Mouse (Mus musculus) spleen, embryonic (tissue): ENCODE measurements around the gene Aqp3.

ENCODE experiments used
- CTCF ChIA-PET: fragments of 350-600 bp; sonication (Branson Sonifier 250); formaldehyde crosslinking; loops from one replicate; lab custom pipeline; 2022; lab: Charles Lee

Gene Aqp3

DNA sequence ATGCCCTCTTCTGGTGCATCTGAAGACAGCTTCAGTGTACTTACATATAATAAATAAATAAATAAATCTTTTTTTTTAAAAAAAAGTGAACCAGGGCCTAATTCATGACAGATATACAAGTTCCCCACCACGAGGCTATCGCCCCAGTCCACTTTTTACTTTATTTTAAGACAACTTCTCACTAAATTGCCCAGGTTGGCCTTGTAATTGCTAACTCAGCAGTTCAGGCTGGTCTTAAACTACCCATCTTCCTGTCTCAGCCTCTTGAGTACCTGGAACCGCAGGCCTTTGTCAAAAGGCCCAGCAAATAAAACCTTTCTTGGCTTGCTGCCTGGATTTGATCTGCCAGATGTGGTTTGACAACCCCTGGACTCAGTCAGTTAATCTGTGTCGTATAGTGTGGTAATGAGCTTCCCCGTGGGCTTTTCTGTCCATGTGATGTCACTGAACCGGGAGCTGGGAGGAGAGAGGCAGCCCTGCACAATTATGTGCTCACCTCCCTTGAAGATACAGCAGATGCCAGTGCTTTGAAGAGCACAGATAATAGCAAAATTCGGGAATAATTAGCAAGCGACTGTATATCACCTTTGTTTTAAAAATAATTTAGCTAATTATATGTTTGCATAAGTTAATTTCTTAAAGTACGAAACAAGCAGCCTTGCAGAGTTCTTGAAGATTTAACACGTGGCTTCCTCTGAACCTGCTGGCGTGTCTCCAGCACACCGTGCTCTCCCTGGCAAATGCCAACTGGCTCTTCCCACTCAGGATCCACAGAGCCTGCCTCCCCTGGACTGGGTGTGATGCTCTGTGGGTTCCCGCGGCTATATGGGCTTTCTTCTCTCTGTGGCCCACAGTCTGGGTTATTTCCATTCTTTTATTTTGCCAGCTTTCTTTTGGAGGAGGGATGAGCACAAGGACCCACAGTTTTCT, 26.2 kb downstream of the Aqp3 start:
- CTCF ChIA-PET: no interaction called here

DNA sequence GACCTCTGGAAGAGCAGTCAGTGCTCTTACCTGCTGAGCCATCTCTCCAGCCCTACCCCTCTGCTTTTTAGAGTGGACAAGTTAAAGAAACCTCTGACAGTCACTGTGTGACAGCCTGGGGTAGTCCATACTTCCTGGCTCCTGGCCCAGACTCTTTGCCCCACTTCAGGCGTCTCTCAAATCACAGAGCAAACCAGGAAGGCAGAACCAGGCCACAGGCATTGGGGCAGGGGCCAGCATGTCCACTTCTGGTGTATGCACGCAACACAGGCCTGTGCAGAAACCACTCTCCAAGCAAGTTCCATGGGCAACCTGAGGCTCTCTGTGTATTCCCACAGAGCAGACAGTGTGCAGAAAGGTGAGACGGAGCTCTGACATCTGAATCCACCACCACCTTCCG, 32.8 kb downstream of the Aqp3 start:
- CTCF ChIA-PET: no interaction called here

- CTCF ChIA-PET: no interaction called here
Measured at GRCm38 (mm10) chr4:41063894-41064673, 33.9 kb downstream of the Aqp3 start.

- CTCF ChIA-PET: no interaction called here
Measured at GRCm38 (mm10) chr4:41063351-41063750, 34.6 kb downstream of the Aqp3 start.

DNA sequence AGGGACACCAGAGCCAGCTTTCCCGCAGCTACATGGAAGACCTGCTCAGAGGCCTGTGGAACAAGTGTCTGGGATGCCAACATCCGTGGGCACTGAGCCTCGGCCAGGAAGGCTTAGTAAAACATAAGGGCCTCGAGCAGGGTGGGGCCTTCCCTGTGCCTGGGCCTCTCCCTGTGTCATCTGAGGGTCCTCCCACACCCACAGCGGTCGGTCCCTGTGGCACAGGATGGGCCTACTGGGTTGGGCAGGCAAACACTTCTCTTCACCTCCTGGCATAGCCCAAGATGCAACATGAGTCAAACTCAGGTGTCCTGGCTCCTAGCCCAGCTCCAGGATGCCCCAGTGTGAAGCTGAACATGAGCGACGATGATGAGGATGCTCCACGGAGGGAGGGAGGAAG, 40.6 kb downstream of the Aqp3 start:
- CTCF ChIA-PET: no interaction called here

DNA sequence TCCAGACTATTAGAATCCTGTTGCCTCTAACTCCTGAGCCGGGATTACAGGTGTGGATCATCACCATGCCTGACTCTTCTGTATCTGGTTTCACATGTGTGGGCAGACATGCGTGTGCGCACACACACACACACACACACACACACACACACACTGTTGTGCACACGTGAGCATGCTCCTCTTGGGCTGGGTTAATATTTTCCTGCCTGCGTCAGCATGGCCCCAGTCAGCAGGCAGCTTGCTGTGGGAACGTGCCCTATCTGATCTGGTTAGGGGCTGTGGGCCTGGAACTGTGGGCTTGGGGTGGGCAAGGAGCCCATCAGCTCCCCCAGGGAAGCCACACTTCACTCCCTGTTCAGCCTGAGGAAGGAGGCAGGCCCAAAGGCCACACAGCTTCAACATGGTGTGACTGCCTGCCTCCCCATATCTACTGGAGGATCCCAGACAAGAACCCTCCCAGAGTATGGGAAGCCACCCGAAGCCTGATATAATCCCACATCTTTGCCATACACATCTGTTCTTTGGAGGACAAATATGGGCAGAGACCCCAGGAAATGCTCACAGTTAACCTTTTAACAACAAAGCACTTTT, 41.1 kb downstream of the Aqp3 start:
- CTCF ChIA-PET: no interaction called here

DNA sequence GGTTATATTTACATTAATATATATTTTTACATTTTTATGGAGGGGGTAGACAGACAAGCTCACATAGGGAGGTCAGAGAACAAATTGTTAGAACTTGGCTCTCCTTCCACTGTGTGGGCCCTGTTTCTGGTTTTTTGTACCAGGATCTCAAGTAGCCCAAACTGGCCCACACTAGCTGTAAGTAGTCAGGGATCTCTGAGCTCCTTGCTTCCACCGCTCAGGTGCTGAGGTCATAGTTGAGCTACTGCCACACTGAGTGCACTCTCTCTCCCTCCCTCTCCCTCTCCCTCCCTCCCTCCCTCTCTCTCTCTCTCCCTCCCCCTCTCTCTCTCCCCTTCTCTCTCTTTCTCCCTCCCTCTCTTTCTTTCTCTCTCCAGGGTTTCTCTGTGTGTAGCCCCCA, 41.7 kb downstream of the Aqp3 start:
- CTCF ChIA-PET: no interaction called here

DNA sequence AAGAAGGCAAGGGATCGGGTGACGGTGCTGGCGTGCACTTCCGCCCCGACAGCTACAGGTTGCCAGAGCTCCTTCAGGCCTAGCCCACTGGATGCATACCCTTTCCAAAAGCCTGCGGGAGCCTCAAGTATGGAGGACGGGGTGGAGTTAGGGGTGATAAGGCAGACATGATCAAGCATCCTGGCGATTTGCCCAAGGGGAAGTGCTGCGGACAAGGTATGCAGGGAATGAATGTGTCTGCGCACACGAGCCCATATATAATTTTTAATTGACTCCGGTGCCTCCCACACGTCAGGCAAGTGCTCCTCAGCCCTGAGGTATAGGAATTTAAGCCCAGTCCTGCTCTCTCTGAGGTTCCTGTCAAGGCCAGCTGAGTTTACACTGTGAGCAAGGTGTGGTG, 42.9 kb downstream of the Aqp3 start:
- CTCF ChIA-PET: no interaction called here

- CTCF ChIA-PET: no interaction called here
Measured at GRCm38 (mm10) chr4:41051781-41052180, 46.2 kb downstream of the Aqp3 start.

GRCm38 (mm10) chr4:41050726-41051675, 47.0 kb downstream of the Aqp3 start:
- CTCF ChIA-PET: interaction anchor here (0.7 kb wide), 1 partner anchor 36 kb away, joined by 3 read pairs; no protein-coding TSS in a partner anchor

GRCm38 (mm10) chr4:41048926-41049325, 49.1 kb downstream of the Aqp3 start:
- CTCF ChIA-PET: interaction anchor here (0.8 kb wide), 1 partner anchor 97 kb away, joined by 3 read pairs; no protein-coding TSS in a partner anchor

- CTCF ChIA-PET: no interaction called here
Measured at GRCm38 (mm10) chr4:41047524-41048271, 50.3 kb downstream of the Aqp3 start, which contains the start of gene Aqp7. Gene Aqp7 (minus strand): TSS chr4:41048139.

DNA sequence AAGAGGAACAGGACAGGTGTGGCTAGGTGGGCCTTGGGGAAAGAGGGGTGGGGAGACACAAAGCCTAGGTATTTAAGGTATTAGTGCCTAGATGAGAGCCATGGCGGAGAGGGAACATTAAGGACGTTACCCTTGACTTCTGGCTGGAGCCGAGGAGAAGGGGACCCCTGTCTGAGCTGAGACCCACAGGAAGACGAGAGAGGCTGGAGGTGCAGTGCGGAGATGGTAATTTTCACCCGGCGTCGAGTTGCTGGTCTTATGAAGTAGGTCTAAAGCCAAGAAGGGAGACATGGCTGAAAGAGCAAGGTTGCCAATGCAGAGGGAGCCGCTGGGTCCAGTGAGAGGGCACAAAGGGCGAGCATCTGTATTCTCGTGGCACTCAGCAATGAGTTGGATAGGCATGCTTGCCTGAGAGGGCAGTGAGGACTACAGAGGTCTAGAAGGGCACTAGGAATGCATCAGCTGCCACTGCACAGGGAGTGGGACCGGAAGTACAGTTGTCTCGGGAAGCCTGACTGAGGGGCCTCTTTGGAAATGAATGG, 51.7 kb downstream of the Aqp3 start:
- CTCF ChIA-PET: no interaction called here

DNA sequence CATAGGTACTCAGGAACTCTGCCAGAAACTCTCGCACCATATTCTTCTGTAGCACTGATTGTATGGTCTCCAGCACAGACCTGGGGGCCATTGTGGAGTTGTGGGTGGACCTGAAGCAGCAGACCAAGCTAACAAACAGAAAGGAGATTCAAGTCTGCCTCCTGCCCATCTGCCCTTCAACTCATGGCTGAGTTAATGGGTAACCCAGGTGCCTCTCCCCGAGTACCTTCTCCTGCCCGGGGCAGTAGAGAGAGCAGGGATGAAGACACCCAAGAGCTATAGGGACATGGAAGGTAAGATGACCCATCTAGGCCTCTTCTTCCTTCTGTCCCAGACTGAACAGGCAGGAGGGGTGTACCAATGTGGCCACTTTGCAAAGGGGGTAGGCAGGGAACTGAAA, 52.7 kb downstream of the Aqp3 start:
- CTCF ChIA-PET: no interaction called here

GRCm38 (mm10) chr4:41043961-41044360, 54.0 kb downstream of the Aqp3 start:
- CTCF ChIA-PET: no interaction called here

- CTCF ChIA-PET: no interaction called here
Measured at GRCm38 (mm10) chr4:41042880-41043279, 55.1 kb downstream of the Aqp3 start.
